Mouse (Mus musculus): ENCODE measurements around the gene Tbck. TPM values are rescaled to one million over a fixed set of nuclear protein-coding genes. Genes with fewer than 3 reads are reported as not detected.

The Tbck gene
- polyA plus RNA-seq, 1 experiment = 3.3 TPM

GRCm38 (mm10) chr3:132883256-132883655 lies 199.3 kb downstream of the Tbck start:
- Histone ChIP-seq H3ac (ENCODE audit: control insufficient read depth, insufficient read length) (no peak overlapping the region), H3K4me2 (ENCODE audit: low read depth) (no peak overlapping the region), H3K27me3 (ENCODE audit: control insufficient read depth, insufficient read depth, insufficient read length) (no peaks in the 10 kb centered on the region), H3K4me3 (no peak overlapping the region), H3K79me2 (ENCODE audit: control insufficient read depth, insufficient read depth) (no peaks in the 10 kb centered on the region), H3K36me3 (ENCODE audit: control insufficient read depth, insufficient read depth) (peaks cover 5% of the 10 kb centered on the region)
- TF ChIP-seq SRF (IDR thresholded peaks at IDR 0.05; ENCODE audit: control insufficient read depth, insufficient read length, low read depth) = no peak

GRCm38 (mm10) chr3:132884459-132884858 lies 200.5 kb downstream of the Tbck start:
- H3K27me3 ChIP-seq (ENCODE audit: control insufficient read depth, insufficient read depth, insufficient read length) = no peaks in the 10 kb centered on the region
- H3ac ChIP-seq (ENCODE audit: control insufficient read depth, insufficient read length) = no peak overlapping the region
- H3K36me3 ChIP-seq (ENCODE audit: control insufficient read depth, insufficient read depth) = peaks cover 9% of the 10 kb centered on the region
- H3K4me3 ChIP-seq = no peak overlapping the region
- TF ChIP-seq E2F4 (IDR thresholded peaks at IDR 0.05; ENCODE audit: insufficient read depth) = no peak
- TF ChIP-seq CEBPB (IDR thresholded peaks at IDR 0.05; ENCODE audit: insufficient read depth, poor library complexity, severe bottlenecking) = no peak
- TF ChIP-seq POLR2AphosphoS2 (IDR thresholded peaks at IDR 0.05; ENCODE audit: insufficient read length, low read depth) = no peak
- no peak for TF ChIP-seq POLR2A (IDR thresholded peaks at IDR 0.05; ENCODE audit: insufficient read length, low read depth)
- TF ChIP-seq TCF3 (IDR thresholded peaks at IDR 0.05; ENCODE audit: insufficient read length, low read depth) = no peak
- no peak for TF ChIP-seq REST (IDR thresholded peaks at IDR 0.05; ENCODE audit: insufficient read depth, insufficient read length)
- no peak for TF ChIP-seq MYOD1 (IDR thresholded peaks at IDR 0.05; ENCODE audit: control insufficient read depth in 1 of 3, insufficient read length in 2 of 3, low read depth in 2 of 3)
- TF ChIP-seq USF1 (IDR thresholded peaks at IDR 0.05; ENCODE audit: low read depth) = no peak
- TF ChIP-seq TCF12 (IDR thresholded peaks at IDR 0.05; ENCODE audit: insufficient read depth, poor library complexity, severe bottlenecking) = no peak
- TF ChIP-seq SRF (IDR thresholded peaks at IDR 0.05; ENCODE audit: control insufficient read depth, insufficient read length, low read depth) = no peak
- no peak for TF ChIP-seq MAX (IDR thresholded peaks at IDR 0.05; ENCODE audit: low read depth)
- no peaks in the 10 kb centered on the region for H3K79me2 ChIP-seq (ENCODE audit: control insufficient read depth, insufficient read depth)
- no peak overlapping the region for H3K4me2 ChIP-seq (ENCODE audit: low read depth)

GRCm38 (mm10) chr3:132886419-132887050 lies 202.6 kb downstream of the Tbck start:
- TF ChIP-seq CEBPB (IDR thresholded peaks at IDR 0.05; ENCODE audit: insufficient read depth, poor library complexity, severe bottlenecking) (no peak), SRF (IDR thresholded peaks at IDR 0.05; ENCODE audit: control insufficient read depth, insufficient read length, low read depth) (no peak), POLR2A (IDR thresholded peaks at IDR 0.05; ENCODE audit: insufficient read length, low read depth) (no peak), USF1 (IDR thresholded peaks at IDR 0.05; ENCODE audit: low read depth) (no peak), MAX (IDR thresholded peaks at IDR 0.05; ENCODE audit: low read depth) (no peak), TCF12 (IDR thresholded peaks at IDR 0.05; ENCODE audit: insufficient read depth, poor library complexity, severe bottlenecking) (no peak), MYOG (IDR thresholded peaks at IDR 0.05; ENCODE audit: control insufficient read depth in 1 of 3, insufficient read depth in 1 of 3, insufficient read length in 2 of 3, low read depth in 2 of 3) (no peak), E2F4 (IDR thresholded peaks at IDR 0.05; ENCODE audit: insufficient read depth) (no peak), POLR2AphosphoS2 (IDR thresholded peaks at IDR 0.05; ENCODE audit: insufficient read length, low read depth) (no peak)
- no peak overlapping the region for H3ac ChIP-seq (ENCODE audit: control insufficient read depth, insufficient read length)
- no peaks in the 10 kb centered on the region for H3K79me2 ChIP-seq (ENCODE audit: control insufficient read depth, insufficient read depth)
- H3K36me3 ChIP-seq (ENCODE audit: control insufficient read depth, insufficient read depth) = peaks cover 9% of the 10 kb centered on the region
- no peak overlapping the region for H3K4me3 ChIP-seq
- no peak overlapping the region for H3K4me2 ChIP-seq (ENCODE audit: low read depth)
- no peaks in the 10 kb centered on the region for H3K27me3 ChIP-seq (ENCODE audit: control insufficient read depth, insufficient read depth, insufficient read length)

GRCm38 (mm10) chr3:132887074-132887848 lies 203.3 kb downstream of the Tbck start:
- Histone ChIP-seq H3K4me2 (ENCODE audit: low read depth) (no peak overlapping the region), H3K27me3 (ENCODE audit: control insufficient read depth, insufficient read depth, insufficient read length) (no peaks in the 10 kb centered on the region), H3K79me2 (ENCODE audit: control insufficient read depth, insufficient read depth) (no peaks in the 10 kb centered on the region), H3K36me3 (ENCODE audit: control insufficient read depth, insufficient read depth) (peaks cover 9% of the 10 kb centered on the region), H3ac (ENCODE audit: control insufficient read depth, insufficient read length) (no peak overlapping the region), H3K4me3 (no peak overlapping the region)
- TF ChIP-seq MYOG (IDR thresholded peaks at IDR 0.05; ENCODE audit: control insufficient read depth in 1 of 3, insufficient read depth in 1 of 3, insufficient read length in 2 of 3, low read depth in 2 of 3) (no peak), TCF3 (IDR thresholded peaks at IDR 0.05; ENCODE audit: insufficient read length, low read depth) (no peak), POLR2A (IDR thresholded peaks at IDR 0.05; ENCODE audit: insufficient read length, low read depth) (no peak), MYOD1 (IDR thresholded peaks at IDR 0.05; ENCODE audit: control insufficient read depth in 1 of 3, insufficient read length in 2 of 3, low read depth in 2 of 3) (no peak), REST (IDR thresholded peaks at IDR 0.05; ENCODE audit: insufficient read depth, insufficient read length) (no peak), USF1 (IDR thresholded peaks at IDR 0.05; ENCODE audit: low read depth) (no peak), POLR2AphosphoS2 (IDR thresholded peaks at IDR 0.05; ENCODE audit: insufficient read length, low read depth) (no peak), TCF12 (IDR thresholded peaks at IDR 0.05; ENCODE audit: insufficient read depth, poor library complexity, severe bottlenecking) (no peak), E2F4 (IDR thresholded peaks at IDR 0.05; ENCODE audit: insufficient read depth) (no peak), CEBPB (IDR thresholded peaks at IDR 0.05; ENCODE audit: insufficient read depth, poor library complexity, severe bottlenecking) (no peak), SRF (IDR thresholded peaks at IDR 0.05; ENCODE audit: control insufficient read depth, insufficient read length, low read depth) (no peak), MAX (IDR thresholded peaks at IDR 0.05; ENCODE audit: low read depth) (no peak)

Other genes with a start within 250 kb of the Tbck start
- gene Gimd1, start 54.3 kb upstream of the Tbck start, polyA plus RNA-seq (2012; fragmentation: generic; extraction: Trizol) = not detected
- 109 TPM for gene Aimp1, start 226 bp downstream of the Tbck start, polyA plus RNA-seq (2012; fragmentation: generic; extraction: Trizol)